Mouse (Mus musculus) bone marrow macrophage, adult 2 months (primary cell): ENCODE data around the gene Angptl4. TPM values are rescaled to one million over a fixed set of nuclear protein-coding genes. Genes with fewer than 3 reads are reported as not detected.

ENCODE experiments used
- H3K27ac ChIP-seq: 2 replicates; pipeline ENCODE4 v1.5.1; 2012; ENCODE audit warnings: low read depth, low read length; ENCODE audit not compliant: insufficient read depth
- H3K4me1 ChIP-seq: 2 replicates; pipeline ENCODE4 v1.6.1; 2012; ENCODE audit warnings: low read length; ENCODE audit not compliant: control insufficient read depth, insufficient read depth
- H3K4me3 ChIP-seq: 2 replicates; pipeline ENCODE4 v1.5.1; 2012; ENCODE audit warnings: mild to moderate bottlenecking, low read length, moderate library complexity; ENCODE audit not compliant: insufficient read depth
- CTCF ChIP-seq: IDR thresholded peaks from 2 replicates; pipeline ENCODE4 v1.5.1; 2012; ENCODE audit warnings: low read depth, mild to moderate bottlenecking, low read length, moderate library complexity
- POLR2A ChIP-seq: IDR thresholded peaks from 2 replicates; pipeline ENCODE4 v1.6.1; 2012; ENCODE audit warnings: mild to moderate bottlenecking, low read depth, low read length, borderline replicate concordance
- polyA plus RNA-seq: library from polyadenylated mRNA; stranded (reverse); fragments of >200 nt; gene quantifications from 2 replicates; pipeline ENCODE4 v1.2.4, GENCODE M21; 2012; ENCODE audit not compliant: missing spikeins, insufficient read depth, insufficient read length

The Angptl4 gene
- polyA plus RNA-seq, 1 experiment, result 8.4 TPM

- Histone ChIP-seq H3K4me1 (peaks cover 27% of the 10 kb centered on the region), H3K4me3 (peak overlapping the region; percentile 63), H3K27ac (peak overlapping the region; percentile 81)
- TF ChIP-seq CTCF, result no peak
- TF ChIP-seq POLR2A, result no peak
These were observed 36.5 kb upstream of the Angptl4 start for GRCm38 (mm10) chr17:33817969-33818643.

GRCm38 (mm10) chr17:33817184-33817968, 35.7 kb upstream of the Angptl4 start:
- H3K4me3 ChIP-seq, result peak overlapping the region; percentile 79
- TF ChIP-seq CTCF (no peak), POLR2A (0 out of 2 replicates have a peak, but pooled peaks have one; percentile 22)
- H3K4me1 ChIP-seq, result peaks cover 26% of the 10 kb centered on the region
- peak overlapping the region; percentile 95 for H3K27ac ChIP-seq

- no peak for TF ChIP-seq POLR2A
- TF ChIP-seq CTCF, result no peak
These were observed 35.0 kb upstream of the Angptl4 start for GRCm38 (mm10) chr17:33816612-33817011.

GRCm38 (mm10) chr17:33815399-33815798, 33.8 kb upstream of the Angptl4 start:
- no peak overlapping the region for H3K27ac ChIP-seq
- no peak overlapping the region for H3K4me3 ChIP-seq
- TF ChIP-seq CTCF, result no peak
- no peak for TF ChIP-seq POLR2A
- peaks cover 18% of the 10 kb centered on the region for H3K4me1 ChIP-seq

More at GRCm38 (mm10) chr17:33816612-33817011, 35.0 kb upstream of the Angptl4 start:
- Histone ChIP-seq H3K4me3 (peak overlapping the region; percentile 79), H3K4me1 (peaks cover 18% of the 10 kb centered on the region), H3K27ac (peak overlapping the region; percentile 95)

- TF ChIP-seq CTCF, result no peak
- TF ChIP-seq POLR2A, result no peak
- Histone ChIP-seq H3K4me1 (peaks cover 12% of the 10 kb centered on the region), H3K27ac (no peak overlapping the region), H3K4me3 (no peak overlapping the region)
These were observed 31.4 kb upstream of the Angptl4 start for GRCm38 (mm10) chr17:33812990-33813389.

- Histone ChIP-seq H3K4me1 (peaks cover 11% of the 10 kb centered on the region), H3K4me3 (no peak overlapping the region), H3K27ac (no peak overlapping the region)
- TF ChIP-seq POLR2A, result no peak
- no peak for TF ChIP-seq CTCF
These were observed 30.8 kb upstream of the Angptl4 start for GRCm38 (mm10) chr17:33812475-33812874.

GRCm38 (mm10) chr17:33811142-33811516, 29.5 kb upstream of the Angptl4 start:
- TF ChIP-seq CTCF, result no peak
- Histone ChIP-seq H3K4me1 (peaks cover 6% of the 10 kb centered on the region), H3K4me3 (peak overlapping the region; percentile 69), H3K27ac (no peak overlapping the region)

- Histone ChIP-seq H3K4me3 (peak within 1 kb of the TSS; percentile 69), H3K27ac (no peak within 1 kb of the TSS)
- TF ChIP-seq POLR2A (no peak), CTCF (no peak)
These were observed 28.9 kb upstream of the Angptl4 start, which contains the start of gene Kank3 for GRCm38 (mm10) chr17:33810334-33811141. TSS of gene Kank3 (plus strand) at chr17:33810519.

GRCm38 (mm10) chr17:33808192-33808591, 26.6 kb upstream of the Angptl4 start:
- no peak overlapping the region for H3K4me3 ChIP-seq
- no peak overlapping the region for H3K27ac ChIP-seq
- TF ChIP-seq CTCF, result no peak
- TF ChIP-seq POLR2A, result no peak
- H3K4me1 ChIP-seq, result peaks cover 6% of the 10 kb centered on the region

More at GRCm38 (mm10) chr17:33810334-33811141, 28.9 kb upstream of the Angptl4 start, which contains the start of gene Kank3:
- H3K4me1 ChIP-seq, result peaks cover 6% of the 10 kb centered on the region
